Mouse (Mus musculus): ENCODE results near the gene Ddx11.

The Ddx11 gene

GRCm38 (mm10) chr17:66123066-66123815, at the start of gene Ddx11:
Gene Ddx11 (plus strand): TSS chr17:66123520.
- peak; percentile 90 for DNase-seq (ENCODE audit: low read depth, low spot score)

GRCm38 (mm10) chr17:66073971-66074370, 49.3 kb upstream of the Ddx11 start:
- no peak for DNase-seq (ENCODE audit: low read depth, low spot score)

DNA sequence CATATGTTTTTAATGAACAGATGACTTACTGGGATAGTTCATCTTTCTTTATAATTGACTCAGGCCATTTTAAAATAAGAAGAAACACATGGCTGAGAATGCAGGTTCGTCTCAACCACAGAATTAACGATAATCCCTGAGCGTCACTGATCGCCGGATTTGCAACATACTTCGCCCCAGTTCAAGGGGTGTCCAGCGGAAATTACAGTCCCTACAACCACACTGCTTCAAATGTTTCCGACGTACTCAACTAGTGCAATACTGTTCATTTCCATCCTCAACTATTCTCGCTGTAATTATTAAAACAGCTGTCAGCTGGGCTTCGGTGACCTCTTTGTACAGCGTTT, 47.5 kb upstream of the Ddx11 start:
- no peak for DNase-seq (ENCODE audit: low read depth, low spot score)

GRCm38 (mm10) chr17:66076174-66076927, 47.0 kb upstream of the Ddx11 start:
- peak; percentile 53 for DNase-seq (ENCODE audit: low read depth, low spot score)

DNA sequence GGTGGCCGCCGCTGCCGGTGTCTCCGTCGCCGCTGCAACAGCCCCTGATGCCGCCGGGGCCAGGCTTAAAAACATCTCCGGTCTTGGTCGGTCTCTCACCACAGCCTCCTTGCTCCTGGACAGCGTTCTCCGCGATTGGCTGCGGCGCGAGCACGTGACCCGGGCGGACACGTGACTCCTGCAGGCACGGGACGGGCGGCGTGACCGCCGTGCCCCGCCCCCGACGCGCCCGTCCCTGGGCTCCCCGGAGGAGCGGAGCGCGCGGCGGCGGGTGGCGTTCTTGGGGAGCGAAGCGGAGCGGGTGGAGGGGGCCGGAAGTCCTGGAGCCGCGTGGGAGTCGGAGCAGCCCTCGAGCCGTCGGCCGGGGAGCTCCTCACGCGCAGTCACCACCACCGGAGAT, 46.4 kb upstream of the Ddx11 start, which contains the start of gene Ankrd12:
TSS of gene Ankrd12 (minus strand) at position 156 of the 400 bp plus-strand sequence.
- DNase-seq (ENCODE audit: low read depth, low spot score): peak; percentile 91

DNA sequence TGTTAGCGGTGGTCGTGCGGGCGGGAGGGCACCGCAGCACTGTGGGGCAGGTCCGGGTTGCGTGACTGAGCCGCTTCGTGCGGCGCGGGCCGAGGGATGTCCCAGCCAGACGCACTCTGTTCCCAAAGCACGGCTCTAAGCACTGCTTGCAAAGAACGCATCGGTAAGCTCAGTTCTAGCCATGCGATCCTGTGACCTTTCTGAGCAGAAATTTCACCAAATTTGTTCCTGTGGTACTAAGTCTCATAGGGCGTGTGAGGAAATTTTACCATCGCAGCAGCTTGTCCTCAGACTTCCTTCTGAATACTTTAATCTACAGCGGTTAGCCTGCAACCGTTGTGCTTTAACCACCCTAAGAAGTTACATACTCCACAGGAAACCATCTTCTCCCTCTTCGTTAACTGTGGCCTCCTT, 45.9 kb upstream of the Ddx11 start:
- peak; percentile 50 for DNase-seq (ENCODE audit: low read depth, low spot score)

GRCm38 (mm10) chr17:66084486-66084885, 38.8 kb upstream of the Ddx11 start:
- peak; percentile 31 for DNase-seq (ENCODE audit: low read depth, low spot score)

- DNase-seq (ENCODE audit: low read depth, low spot score): no peak
Observed at GRCm38 (mm10) chr17:66085038-66085437, 38.3 kb upstream of the Ddx11 start.

GRCm38 (mm10) chr17:66090251-66090650, 33.1 kb upstream of the Ddx11 start:
- DNase-seq (ENCODE audit: low read depth, low spot score): peak; percentile 56

GRCm38 (mm10) chr17:66091392-66091791, 31.9 kb upstream of the Ddx11 start:
- no peak for DNase-seq (ENCODE audit: low read depth, low spot score)

- DNase-seq (ENCODE audit: low read depth, low spot score): no peak
Observed at GRCm38 (mm10) chr17:66092065-66092464, 31.3 kb upstream of the Ddx11 start.

DNA sequence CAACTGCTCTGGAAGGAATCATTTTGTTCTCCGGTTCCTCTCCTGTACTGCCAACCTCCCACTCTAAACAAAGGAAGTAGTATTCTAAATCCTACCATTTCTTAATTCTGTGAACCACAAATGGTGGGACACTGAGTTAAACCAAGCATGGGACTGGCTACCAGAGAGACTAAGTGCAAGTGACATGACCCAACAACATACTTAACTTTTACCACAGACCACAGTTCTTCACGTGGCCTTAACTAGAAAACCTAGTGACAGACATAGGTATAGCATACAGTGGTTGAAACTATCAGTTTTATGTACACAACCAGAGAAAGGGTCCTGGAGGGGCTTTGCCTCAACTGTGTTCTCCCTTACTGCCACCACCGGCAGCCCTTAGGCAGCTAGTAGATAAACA, 30.7 kb upstream of the Ddx11 start:
- peak; percentile 12 for DNase-seq (ENCODE audit: low read depth, low spot score)

GRCm38 (mm10) chr17:66100566-66101379, 22.5 kb upstream of the Ddx11 start:
- DNase-seq (ENCODE audit: low read depth, low spot score): peak; percentile 47

DNA sequence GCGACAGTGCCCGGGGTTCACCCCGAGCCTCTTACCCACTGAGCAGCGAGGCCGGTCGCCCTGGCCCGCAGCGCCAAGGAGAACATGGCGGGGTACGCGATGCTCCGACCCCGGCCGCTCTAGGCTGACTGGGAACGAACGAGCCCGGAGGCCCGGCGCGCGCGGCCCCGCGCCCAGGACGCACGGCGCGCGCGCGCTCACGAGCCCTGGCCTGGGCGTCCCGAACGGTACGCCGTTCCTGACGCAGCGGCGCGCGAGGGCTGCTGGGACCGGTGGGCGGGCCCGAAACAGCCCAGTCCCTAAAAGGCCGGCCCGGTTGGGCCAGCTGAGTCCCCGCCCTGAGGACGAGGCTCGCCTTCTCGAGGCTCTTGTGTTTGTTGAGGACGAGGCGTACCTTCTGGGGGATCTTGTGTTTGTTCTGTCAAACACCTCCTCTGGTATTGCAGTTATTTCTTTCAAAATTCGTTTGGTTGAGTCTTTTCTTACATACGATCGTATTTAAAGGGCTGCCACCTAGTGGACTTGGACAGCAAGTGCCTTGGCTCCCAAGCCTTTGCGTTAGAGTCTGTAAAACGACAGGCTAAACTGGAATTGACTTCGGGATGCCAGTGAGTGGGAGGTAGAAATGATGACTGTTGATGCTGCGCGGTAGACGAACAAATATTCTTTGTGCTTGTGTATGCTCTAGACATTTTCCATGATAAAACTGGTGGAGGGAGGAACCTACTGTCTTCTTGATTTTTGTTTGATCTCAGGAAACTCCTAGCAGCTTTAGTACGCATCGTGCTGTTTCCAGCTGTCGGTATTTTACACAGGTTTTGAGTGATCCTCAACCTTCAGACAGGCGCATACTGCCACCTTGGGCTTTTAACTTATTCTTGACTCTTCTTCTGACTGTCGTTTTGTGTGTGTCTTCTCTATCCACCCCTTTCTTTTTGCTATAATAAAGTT, 21.7 kb upstream of the Ddx11 start, which contains the start of gene Ndufv2:
TSS of gene Ndufv2 (minus strand) at position 180 of the 951 bp plus-strand sequence.
- peak; percentile 96 for DNase-seq (ENCODE audit: low read depth, low spot score)

DNA sequence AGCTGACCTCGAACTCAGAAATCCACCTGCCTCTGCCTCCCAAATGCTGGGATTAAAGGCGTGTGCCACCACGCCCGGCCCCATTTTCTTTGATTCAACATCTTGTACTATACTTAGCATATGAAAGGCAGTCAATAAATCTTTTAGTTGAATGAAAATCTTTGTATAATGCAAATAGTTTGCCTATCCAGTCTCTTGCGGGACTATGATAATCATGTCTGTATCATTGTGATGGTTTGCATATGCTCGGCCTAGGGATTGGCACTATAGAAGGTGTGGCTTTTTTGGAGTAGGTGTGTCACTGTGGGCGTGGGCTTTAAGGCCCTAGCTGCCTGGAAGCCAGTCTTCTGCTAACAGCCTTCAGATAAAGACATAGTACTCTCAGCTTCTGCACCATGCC, 19.2 kb upstream of the Ddx11 start:
- DNase-seq (ENCODE audit: low read depth, low spot score): no peak

DNA sequence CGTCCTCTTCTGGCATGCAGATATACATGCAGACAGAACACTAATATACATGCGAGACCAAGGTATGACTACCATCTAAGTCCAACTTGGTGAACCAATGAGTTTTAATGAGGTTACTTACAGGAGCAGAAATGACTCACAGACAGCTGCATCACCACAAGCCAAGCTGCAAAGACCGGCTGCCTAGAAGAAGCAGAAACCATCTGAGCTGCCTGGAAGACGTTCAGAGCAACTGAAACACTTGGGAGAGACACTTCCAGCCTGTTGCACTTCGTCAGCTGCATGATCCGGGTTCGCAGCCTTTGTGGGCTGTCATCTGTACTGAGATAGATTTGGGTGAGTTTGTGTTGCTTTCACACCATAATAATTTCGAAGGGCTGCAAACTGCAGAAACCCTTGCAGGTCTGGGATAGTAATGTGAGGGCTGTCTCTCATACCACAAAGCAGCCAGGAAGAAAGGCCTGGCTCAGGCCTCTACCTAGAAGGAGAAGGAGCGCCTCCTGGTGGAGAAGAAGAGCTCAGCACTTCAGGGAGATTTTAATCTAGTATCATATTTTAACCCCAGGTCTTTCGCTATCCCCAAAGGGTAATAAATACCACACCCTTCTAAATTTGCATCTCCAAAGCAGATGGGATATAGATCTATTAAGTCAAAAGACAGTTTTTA, 16.6 kb upstream of the Ddx11 start:
- peak; percentile 85 for DNase-seq (ENCODE audit: low read depth, low spot score)

DNA sequence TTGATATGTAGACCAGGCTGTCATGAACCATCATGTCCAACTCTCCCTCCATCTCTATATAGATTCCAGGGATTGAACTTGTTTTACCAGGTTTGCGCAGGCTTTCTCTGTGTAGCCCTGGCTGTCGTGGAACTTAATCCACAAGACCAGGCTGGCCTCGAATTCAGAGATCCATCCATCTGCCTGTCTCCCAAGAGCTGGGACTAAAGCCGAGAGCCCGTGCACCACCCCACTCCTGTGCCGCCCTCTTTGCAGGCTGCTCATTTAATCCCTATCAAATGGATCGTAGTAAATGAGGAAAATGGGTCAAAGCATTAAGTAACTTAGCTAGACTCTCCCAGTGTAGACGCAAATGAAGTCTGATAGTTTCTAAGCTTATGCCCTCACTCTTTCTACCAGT, 15.9 kb upstream of the Ddx11 start:
- no peak for DNase-seq (ENCODE audit: low read depth, low spot score)

DNA sequence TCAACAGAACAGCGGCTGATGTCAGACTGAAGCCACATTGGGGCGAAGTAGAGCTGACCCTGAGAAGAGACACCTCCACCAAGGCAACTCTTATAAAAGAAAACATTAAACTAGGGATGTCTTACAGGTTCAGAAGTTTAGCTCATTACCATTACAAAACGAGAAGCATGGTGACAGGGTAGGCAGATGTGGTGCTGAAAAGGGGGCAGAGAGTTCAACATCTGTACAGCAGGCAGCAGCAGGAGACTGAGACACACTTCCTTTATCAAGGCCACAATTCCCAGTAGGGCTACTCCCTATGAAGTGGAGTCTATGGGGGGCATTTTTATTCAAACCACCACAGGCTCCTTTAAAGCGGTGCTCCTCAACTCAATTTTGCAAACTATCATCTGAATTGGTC, 15.1 kb upstream of the Ddx11 start:
- no peak for DNase-seq (ENCODE audit: low read depth, low spot score)

- peak; percentile 72 for DNase-seq (ENCODE audit: low read depth, low spot score)
Observed at GRCm38 (mm10) chr17:66110746-66111145, 12.6 kb upstream of the Ddx11 start.

- peak; percentile 93 for DNase-seq (ENCODE audit: low read depth, low spot score)
Observed at GRCm38 (mm10) chr17:66111402-66111959, 11.8 kb upstream of the Ddx11 start, which contains the start of gene Washc1. Gene Washc1 (plus strand): TSS chr17:66111545.
